Mouse (Mus musculus): ENCODE data around the gene Dlx1. TPM values are rescaled to one million over a fixed set of nuclear protein-coding genes. Genes with fewer than 3 reads are reported as not detected.

The Dlx1 gene
- polyA plus RNA-seq, 1 experiment from 2014 or later: not detected

- Histone ChIP-seq H3K4me3 (ENCODE audit: low read length) (no peak overlapping the region), H3K4me2 (replicated peaks; ENCODE audit: low read depth, low read length) (no peak overlapping the region), H3K9me3 (ENCODE audit: low read length) (no peaks in the 10 kb centered on the region), H3K27ac (ENCODE audit: low read length) (no peak overlapping the region), H3K4me1 (ENCODE audit: insufficient read depth, low read length) (peaks cover 15% of the 10 kb centered on the region), H3K36me3 (ENCODE audit: insufficient read depth, low read length) (no peaks in the 10 kb centered on the region), H3K9ac (replicated peaks; ENCODE audit: low read length) (no peak overlapping the region), H3K27me3 (ENCODE audit: insufficient read depth, low read length) (peaks cover 93% of the 10 kb centered on the region)
- ATAC-seq (ENCODE audit: low FRiP score, low TSS enrichment): no peak
- 4% methylated on average over 10 of the region's 10 CpGs for WGBS
These were observed 1.2 kb upstream of the Dlx1 start for GRCm38 (mm10) chr2:71526595-71527322.

GRCm38 (mm10) chr2:71527323-71528013, 445 bp upstream of the Dlx1 start:
- H3K9me3 ChIP-seq (ENCODE audit: low read length): no peaks in the 10 kb centered on the region
- no peak for ATAC-seq (ENCODE audit: low FRiP score, low TSS enrichment)
- WGBS: 2% methylated on average over 24 of the region's 24 CpGs
- H3K9ac ChIP-seq (replicated peaks; ENCODE audit: low read length): no peak overlapping the region
- H3K4me2 ChIP-seq (replicated peaks; ENCODE audit: low read depth, low read length): no peak overlapping the region
- H3K27ac ChIP-seq (ENCODE audit: low read length): no peak overlapping the region
- peaks cover 15% of the 10 kb centered on the region for H3K4me1 ChIP-seq (ENCODE audit: insufficient read depth, low read length)
- no peak overlapping the region for H3K4me3 ChIP-seq (ENCODE audit: low read length)
- no peaks in the 10 kb centered on the region for H3K36me3 ChIP-seq (ENCODE audit: insufficient read depth, low read length)
- peaks cover 99% of the 10 kb centered on the region for H3K27me3 ChIP-seq (ENCODE audit: insufficient read depth, low read length)

- Histone ChIP-seq H3K36me3 (ENCODE audit: insufficient read depth, low read length) (no peaks in the 10 kb centered on the region), H3K9me3 (ENCODE audit: low read length) (no peaks in the 10 kb centered on the region), H3K27me3 (ENCODE audit: insufficient read depth, low read length) (peaks cover 99% of the 10 kb centered on the region), H3K4me3 (ENCODE audit: low read length) (peak overlapping the region; percentile 55), H3K4me2 (replicated peaks; ENCODE audit: low read depth, low read length) (peak overlapping the region; percentile 93), H3K9ac (replicated peaks; ENCODE audit: low read length) (0 out of 2 replicates have a peak overlapping the region, but pooled peaks have one; percentile 19), H3K27ac (ENCODE audit: low read length) (no peak overlapping the region), H3K4me1 (ENCODE audit: insufficient read depth, low read length) (peaks cover 15% of the 10 kb centered on the region)
- peak; percentile 59 for ATAC-seq (ENCODE audit: low FRiP score, low TSS enrichment)
- 0% methylated on average over 46 of the region's 57 CpGs for WGBS
These were observed 999 bp downstream of the Dlx1 start for GRCm38 (mm10) chr2:71528714-71529510.

- no peaks in the 10 kb centered on the region for H3K36me3 ChIP-seq (ENCODE audit: insufficient read depth, low read length)
These were observed 1.8 kb downstream of the Dlx1 start for GRCm38 (mm10) chr2:71529511-71530351.

GRCm38 (mm10) chr2:71530391-71531123, 2.6 kb downstream of the Dlx1 start:
- no peak overlapping the region for H3K4me3 ChIP-seq (ENCODE audit: low read length)
- no peak overlapping the region for H3K9ac ChIP-seq (replicated peaks; ENCODE audit: low read length)
- peaks cover 15% of the 10 kb centered on the region for H3K4me1 ChIP-seq (ENCODE audit: insufficient read depth, low read length)
- ATAC-seq (ENCODE audit: low FRiP score, low TSS enrichment): no peak
- WGBS: under 1% methylated on average over 34 of the region's 34 CpGs
- no peak overlapping the region for H3K27ac ChIP-seq (ENCODE audit: low read length)
- H3K4me2 ChIP-seq (replicated peaks; ENCODE audit: low read depth, low read length): no peak overlapping the region
- H3K36me3 ChIP-seq (ENCODE audit: insufficient read depth, low read length): no peaks in the 10 kb centered on the region
- H3K9me3 ChIP-seq (ENCODE audit: low read length): no peaks in the 10 kb centered on the region
- peaks cover 98% of the 10 kb centered on the region for H3K27me3 ChIP-seq (ENCODE audit: insufficient read depth, low read length)

More at GRCm38 (mm10) chr2:71529511-71530351, 1.8 kb downstream of the Dlx1 start:
- Histone ChIP-seq H3K9ac (replicated peaks; ENCODE audit: low read length) (0 out of 2 replicates have a peak overlapping the region, but pooled peaks have one; percentile 19), H3K27me3 (ENCODE audit: insufficient read depth, low read length) (peaks cover 100% of the 10 kb centered on the region), H3K27ac (ENCODE audit: low read length) (no peak overlapping the region), H3K4me2 (replicated peaks; ENCODE audit: low read depth, low read length) (peak overlapping the region; percentile 93), H3K4me1 (ENCODE audit: insufficient read depth, low read length) (peaks cover 15% of the 10 kb centered on the region), H3K9me3 (ENCODE audit: low read length) (no peaks in the 10 kb centered on the region), H3K4me3 (ENCODE audit: low read length) (peak overlapping the region; percentile 55)
- peak; percentile 91 for ATAC-seq (ENCODE audit: low FRiP score, low TSS enrichment)
- WGBS: under 1% methylated on average over 60 of the region's 60 CpGs

DNA sequence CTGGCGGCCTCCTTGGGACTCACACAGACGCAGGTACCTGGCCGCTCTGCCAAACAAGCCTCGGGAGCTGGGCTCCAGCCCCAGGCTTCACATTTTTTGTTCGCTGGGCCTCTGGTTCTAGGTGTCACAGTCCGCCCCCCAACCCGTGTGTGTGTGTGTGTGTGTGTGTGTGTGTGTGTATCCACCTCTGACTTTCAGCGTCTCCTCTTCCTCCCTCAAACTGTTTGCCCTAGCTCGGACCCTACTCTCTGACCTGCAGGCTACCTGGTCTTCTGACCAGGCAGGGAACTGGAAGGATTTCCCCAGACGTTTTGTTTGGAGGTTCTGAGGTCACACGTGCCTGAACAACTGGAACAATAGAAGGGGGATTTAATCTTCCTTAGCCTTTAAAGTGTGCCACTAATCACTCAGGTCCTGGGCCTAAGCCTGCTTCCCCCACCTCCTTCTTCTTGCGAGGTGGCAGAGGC, 3.2 kb downstream of the Dlx1 start:
- no peak overlapping the region for H3K4me2 ChIP-seq (replicated peaks; ENCODE audit: low read depth, low read length)
- under 1% methylated on average over 12 of the region's 12 CpGs for WGBS

DNA sequence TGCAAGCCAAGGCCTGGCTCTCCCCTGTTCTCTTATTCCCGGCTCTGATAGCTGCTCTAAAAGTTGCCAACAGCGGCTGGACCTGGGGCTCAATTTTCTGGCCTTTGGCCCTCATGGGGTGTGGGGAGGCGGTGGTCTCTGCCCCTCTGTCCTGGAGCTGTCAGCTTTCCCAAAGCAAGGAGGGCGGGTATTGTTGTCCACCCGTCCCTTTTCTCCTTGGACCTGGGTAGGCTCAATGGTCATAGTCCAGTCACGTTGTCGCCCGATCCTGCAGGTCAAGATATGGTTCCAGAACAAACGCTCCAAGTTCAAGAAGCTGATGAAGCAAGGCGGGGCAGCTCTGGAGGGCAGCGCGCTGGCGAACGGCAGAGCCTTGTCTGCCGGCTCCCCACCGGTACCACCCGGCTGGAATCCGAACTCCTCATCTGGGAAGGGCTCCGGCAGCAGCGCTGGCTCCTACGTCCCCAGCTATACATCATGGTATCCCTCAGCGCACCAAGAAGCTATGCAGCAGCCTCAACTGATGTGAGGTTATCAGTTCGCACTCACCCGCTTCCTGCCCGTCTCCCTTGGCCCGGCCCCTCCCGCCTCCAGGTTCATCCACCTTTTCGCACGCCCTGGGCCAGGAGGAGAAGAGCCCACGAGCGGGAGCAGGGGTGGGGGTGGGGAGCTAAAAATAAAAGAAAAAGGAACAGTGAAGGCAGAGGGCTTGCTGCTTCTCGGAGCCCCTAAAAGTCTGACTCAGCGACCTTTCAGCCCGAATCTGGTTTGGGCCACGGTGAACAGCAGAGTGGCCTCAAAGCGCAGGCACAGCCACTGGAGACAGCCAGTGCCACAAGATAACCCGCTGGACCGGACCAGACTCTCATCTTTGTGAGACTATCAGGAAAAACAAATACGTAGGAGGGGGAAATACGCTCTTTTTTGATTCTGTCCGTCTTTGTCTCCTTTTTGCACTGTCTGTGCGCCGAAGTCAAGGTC, 4.4 kb downstream of the Dlx1 start:
- Histone ChIP-seq H3K4me2 (replicated peaks; ENCODE audit: low read depth, low read length) (no peak overlapping the region), H3K4me3 (ENCODE audit: low read length) (no peak overlapping the region)

More for the DNA sequence above, 3.2 kb downstream of the Dlx1 start:
- Histone ChIP-seq H3K27ac (ENCODE audit: low read length) (no peak overlapping the region), H3K4me1 (ENCODE audit: insufficient read depth, low read length) (peaks cover 15% of the 10 kb centered on the region), H3K9me3 (ENCODE audit: low read length) (no peaks in the 10 kb centered on the region), H3K4me3 (ENCODE audit: low read length) (no peak overlapping the region), H3K9ac (replicated peaks; ENCODE audit: low read length) (no peak overlapping the region), H3K36me3 (ENCODE audit: insufficient read depth, low read length) (no peaks in the 10 kb centered on the region), H3K27me3 (ENCODE audit: insufficient read depth, low read length) (peaks cover 96% of the 10 kb centered on the region)
- ATAC-seq (ENCODE audit: low FRiP score, low TSS enrichment): no peak

GRCm38 (mm10) chr2:71533094-71533493, 5.2 kb downstream of the Dlx1 start:
- H3K4me3 ChIP-seq (ENCODE audit: low read length): no peak overlapping the region
- no peaks in the 10 kb centered on the region for H3K9me3 ChIP-seq (ENCODE audit: low read length)
- peaks cover 97% of the 10 kb centered on the region for H3K27me3 ChIP-seq (ENCODE audit: insufficient read depth, low read length)
- no peaks in the 10 kb centered on the region for H3K36me3 ChIP-seq (ENCODE audit: insufficient read depth, low read length)
- no peak overlapping the region for H3K9ac ChIP-seq (replicated peaks; ENCODE audit: low read length)
- no peak overlapping the region for H3K27ac ChIP-seq (ENCODE audit: low read length)
- ATAC-seq (ENCODE audit: low FRiP score, low TSS enrichment): no peak
- WGBS: 8% methylated on average over 5 of the region's 5 CpGs
- no peak overlapping the region for H3K4me2 ChIP-seq (replicated peaks; ENCODE audit: low read depth, low read length)
- peaks cover 15% of the 10 kb centered on the region for H3K4me1 ChIP-seq (ENCODE audit: insufficient read depth, low read length)

More for the DNA sequence above, 4.4 kb downstream of the Dlx1 start:
- Histone ChIP-seq H3K27ac (ENCODE audit: low read length) (no peak overlapping the region), H3K9me3 (ENCODE audit: low read length) (no peaks in the 10 kb centered on the region), H3K27me3 (ENCODE audit: insufficient read depth, low read length) (peaks cover 96% of the 10 kb centered on the region), H3K4me1 (ENCODE audit: insufficient read depth, low read length) (peaks cover 15% of the 10 kb centered on the region), H3K9ac (replicated peaks; ENCODE audit: low read length) (no peak overlapping the region), H3K36me3 (ENCODE audit: insufficient read depth, low read length) (no peaks in the 10 kb centered on the region)
- no peak for ATAC-seq (ENCODE audit: low FRiP score, low TSS enrichment)
- 1% methylated on average over 43 of the region's 43 CpGs for WGBS
